Mouse (Mus musculus): ENCODE data around the gene Rapgef4. TPM values are rescaled to one million over a fixed set of nuclear protein-coding genes. Genes with fewer than 3 reads are reported as not detected.

The Rapgef4 gene
- polyA plus RNA-seq, 1 experiment, result not detected

GRCm38 (mm10) chr2:72219921-72220320, 238.9 kb downstream of the Rapgef4 start:
- no peak overlapping the region for H3K4me3 ChIP-seq (ENCODE audit: insufficient read depth, low read depth, low read length)
- H3K4me1 ChIP-seq (ENCODE audit: control insufficient read depth, insufficient read depth, low read length), result peaks cover 13% of the 10 kb centered on the region
- no peak for TF ChIP-seq CTCF (IDR thresholded peaks at IDR 0.05; ENCODE audit: insufficient read depth, low read depth, low read length)
- no peak for TF ChIP-seq POLR2A (IDR thresholded peaks at IDR 0.05; ENCODE audit: insufficient read depth, low read depth, low read length)
- 26% methylated on average over 3 of the region's 3 CpGs for WGBS
- no peak overlapping the region for H3K27ac ChIP-seq (ENCODE audit: insufficient read depth, low read depth, low read length)

GRCm38 (mm10) chr2:72221283-72221682, 240.2 kb downstream of the Rapgef4 start:
- Histone ChIP-seq H3K4me3 (ENCODE audit: insufficient read depth, low read depth, low read length) (no peak overlapping the region), H3K27ac (ENCODE audit: insufficient read depth, low read depth, low read length) (no peak overlapping the region), H3K4me1 (ENCODE audit: control insufficient read depth, insufficient read depth, low read length) (peaks cover 13% of the 10 kb centered on the region)
- TF ChIP-seq CTCF (IDR thresholded peaks at IDR 0.05; ENCODE audit: insufficient read depth, low read depth, low read length) (no peak), POLR2A (IDR thresholded peaks at IDR 0.05; ENCODE audit: insufficient read depth, low read depth, low read length) (no peak)
- WGBS, result 30% methylated on average over 11 of the region's 11 CpGs

GRCm38 (mm10) chr2:72221706-72222105, 240.7 kb downstream of the Rapgef4 start:
- H3K4me3 ChIP-seq (ENCODE audit: insufficient read depth, low read depth, low read length), result no peak overlapping the region
- TF ChIP-seq POLR2A (IDR thresholded peaks at IDR 0.05; ENCODE audit: insufficient read depth, low read depth, low read length) (no peak), CTCF (IDR thresholded peaks at IDR 0.05; ENCODE audit: insufficient read depth, low read depth, low read length) (no peak)
- H3K4me1 ChIP-seq (ENCODE audit: control insufficient read depth, insufficient read depth, low read length), result peaks cover 13% of the 10 kb centered on the region
- no peak overlapping the region for H3K27ac ChIP-seq (ENCODE audit: insufficient read depth, low read depth, low read length)
- 27% methylated on average over 7 of the region's 7 CpGs for WGBS

GRCm38 (mm10) chr2:72222276-72222675, 241.2 kb downstream of the Rapgef4 start:
- WGBS, result 83% methylated on average over 4 of the region's 4 CpGs
- Histone ChIP-seq H3K4me3 (ENCODE audit: insufficient read depth, low read depth, low read length) (no peak overlapping the region), H3K4me1 (ENCODE audit: control insufficient read depth, insufficient read depth, low read length) (peaks cover 13% of the 10 kb centered on the region), H3K27ac (ENCODE audit: insufficient read depth, low read depth, low read length) (no peak overlapping the region)
- TF ChIP-seq CTCF (IDR thresholded peaks at IDR 0.05; ENCODE audit: insufficient read depth, low read depth, low read length), result no peak
- TF ChIP-seq POLR2A (IDR thresholded peaks at IDR 0.05; ENCODE audit: insufficient read depth, low read depth, low read length), result no peak

- no peak for TF ChIP-seq CTCF (IDR thresholded peaks at IDR 0.05; ENCODE audit: insufficient read depth, low read depth, low read length)
- TF ChIP-seq POLR2A (IDR thresholded peaks at IDR 0.05; ENCODE audit: insufficient read depth, low read depth, low read length), result no peak
- 87% methylated on average over 16 of the region's 16 CpGs for WGBS
- H3K27ac ChIP-seq (ENCODE audit: insufficient read depth, low read depth, low read length), result no peak overlapping the region
- H3K4me3 ChIP-seq (ENCODE audit: insufficient read depth, low read depth, low read length), result no peak overlapping the region
- peaks cover 13% of the 10 kb centered on the region for H3K4me1 ChIP-seq (ENCODE audit: control insufficient read depth, insufficient read depth, low read length)
Measured at GRCm38 (mm10) chr2:72222736-72223455, 241.9 kb downstream of the Rapgef4 start.

GRCm38 (mm10) chr2:72223479-72223878, 242.4 kb downstream of the Rapgef4 start:
- peaks cover 11% of the 10 kb centered on the region for H3K4me1 ChIP-seq (ENCODE audit: control insufficient read depth, insufficient read depth, low read length)
- TF ChIP-seq CTCF (IDR thresholded peaks at IDR 0.05; ENCODE audit: insufficient read depth, low read depth, low read length) (no peak), POLR2A (IDR thresholded peaks at IDR 0.05; ENCODE audit: insufficient read depth, low read depth, low read length) (no peak)
- 68% methylated on average over 5 of the region's 5 CpGs for WGBS
- H3K4me3 ChIP-seq (ENCODE audit: insufficient read depth, low read depth, low read length), result no peak overlapping the region
- H3K27ac ChIP-seq (ENCODE audit: insufficient read depth, low read depth, low read length), result no peak overlapping the region

GRCm38 (mm10) chr2:72226006-72226405, 245.0 kb downstream of the Rapgef4 start:
- Histone ChIP-seq H3K4me3 (ENCODE audit: insufficient read depth, low read depth, low read length) (no peak overlapping the region), H3K4me1 (ENCODE audit: control insufficient read depth, insufficient read depth, low read length) (peaks cover 11% of the 10 kb centered on the region), H3K27ac (ENCODE audit: insufficient read depth, low read depth, low read length) (no peak overlapping the region)
- 90% methylated on average over 6 of the region's 6 CpGs for WGBS
- no peak for TF ChIP-seq CTCF (IDR thresholded peaks at IDR 0.05; ENCODE audit: insufficient read depth, low read depth, low read length)
- TF ChIP-seq POLR2A (IDR thresholded peaks at IDR 0.05; ENCODE audit: insufficient read depth, low read depth, low read length), result no peak

- no peak for TF ChIP-seq CTCF (IDR thresholded peaks at IDR 0.05; ENCODE audit: insufficient read depth, low read depth, low read length)
- TF ChIP-seq POLR2A (IDR thresholded peaks at IDR 0.05; ENCODE audit: insufficient read depth, low read depth, low read length), result no peak
- WGBS, result 91% methylated on average over 6 of the region's 6 CpGs
- Histone ChIP-seq H3K4me3 (ENCODE audit: insufficient read depth, low read depth, low read length) (no peak overlapping the region), H3K27ac (ENCODE audit: insufficient read depth, low read depth, low read length) (no peak overlapping the region), H3K4me1 (ENCODE audit: control insufficient read depth, insufficient read depth, low read length) (peaks cover 8% of the 10 kb centered on the region)
Measured at GRCm38 (mm10) chr2:72227416-72227815, 246.4 kb downstream of the Rapgef4 start.

GRCm38 (mm10) chr2:72228881-72229280, 247.8 kb downstream of the Rapgef4 start:
- TF ChIP-seq POLR2A (IDR thresholded peaks at IDR 0.05; ENCODE audit: insufficient read depth, low read depth, low read length) (no peak), CTCF (IDR thresholded peaks at IDR 0.05; ENCODE audit: insufficient read depth, low read depth, low read length) (no peak)
- 79% methylated on average over 14 of the region's 14 CpGs for WGBS
- H3K4me3 ChIP-seq (ENCODE audit: insufficient read depth, low read depth, low read length), result no peak overlapping the region
- peaks cover 3% of the 10 kb centered on the region for H3K4me1 ChIP-seq (ENCODE audit: control insufficient read depth, insufficient read depth, low read length)
- no peak overlapping the region for H3K27ac ChIP-seq (ENCODE audit: insufficient read depth, low read depth, low read length)

Measured in olfactory bulb, adult 2 months (tissue).